Mouse (Mus musculus): ENCODE data around the gene Mog.

Gene Mog

DNA sequence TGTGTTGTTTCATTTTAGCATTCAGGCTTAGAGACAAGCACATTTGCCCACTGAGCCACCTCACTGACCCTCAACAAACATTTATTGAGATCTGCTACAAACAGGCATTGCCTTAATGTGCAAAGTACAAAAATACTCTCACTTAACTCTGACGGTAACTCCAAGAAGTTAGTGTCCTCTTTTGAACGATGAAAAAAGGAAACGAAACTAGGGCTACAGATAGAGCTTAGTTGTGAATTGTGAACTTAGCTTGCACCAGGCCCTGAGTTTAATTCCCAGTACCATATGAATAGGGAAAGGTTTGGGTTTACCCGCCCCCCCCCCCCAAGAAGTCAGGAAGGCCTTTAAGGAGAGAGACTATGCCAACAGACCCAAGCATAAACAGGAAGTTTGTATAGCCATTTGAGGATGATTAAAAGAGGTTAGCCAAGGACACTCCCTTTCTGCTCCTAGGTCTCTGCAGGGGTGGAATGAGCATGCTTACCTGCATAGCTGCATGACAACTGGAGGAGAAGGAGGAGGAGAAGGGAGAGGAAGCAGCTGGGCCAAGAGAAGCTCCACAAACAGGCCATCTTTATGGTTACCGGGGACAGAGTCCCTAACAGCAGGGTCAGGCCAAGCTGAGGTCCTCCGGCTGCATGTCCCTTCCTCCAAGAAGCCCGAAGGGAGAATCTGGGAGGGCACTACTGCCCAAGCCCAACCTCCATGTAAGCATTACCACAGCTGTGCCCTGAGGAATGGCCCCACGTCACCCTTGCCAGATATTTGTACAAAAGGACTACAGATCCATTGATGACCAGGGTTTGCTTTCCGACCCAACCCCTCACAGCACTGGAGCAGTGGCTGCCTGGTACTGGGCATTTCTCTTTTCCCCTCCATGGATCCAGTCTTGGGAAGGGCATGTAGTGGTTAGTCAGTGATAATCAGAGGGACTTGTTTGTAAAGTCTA lies at the start of gene Mog:
Gene Mog (minus strand): TSS at position 771 of the 949 bp plus-strand sequence.
- no peak for DNase-seq (ENCODE audit: low read depth)

DNA sequence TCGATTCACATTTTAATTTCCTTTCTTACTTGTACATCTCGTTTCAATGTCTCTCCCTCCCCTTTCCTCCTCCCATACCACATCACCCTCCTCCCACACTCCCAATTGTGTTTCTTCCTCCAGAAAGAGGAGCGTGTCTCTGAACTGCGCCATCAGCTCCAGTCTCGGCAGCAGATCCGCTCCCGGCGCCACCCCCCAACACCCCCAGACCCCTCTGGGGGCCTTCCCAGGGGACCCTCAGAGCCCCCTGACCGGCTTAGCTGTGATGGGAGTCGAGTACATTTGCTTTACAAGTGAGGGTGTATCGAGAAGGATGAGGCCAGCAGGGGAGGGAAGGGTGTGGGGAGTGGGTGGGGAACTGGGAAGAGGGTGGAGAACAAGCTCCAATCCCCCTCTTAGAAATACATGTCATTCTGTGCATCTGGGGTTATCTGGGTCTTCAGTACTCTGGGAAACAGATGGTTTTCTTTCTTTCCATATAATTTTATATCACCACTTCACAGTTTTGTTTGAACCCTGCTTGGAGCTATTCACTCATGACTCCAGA lies 49.6 kb upstream of the Mog start:
- DNase-seq (ENCODE audit: low read depth): no peak

DNA sequence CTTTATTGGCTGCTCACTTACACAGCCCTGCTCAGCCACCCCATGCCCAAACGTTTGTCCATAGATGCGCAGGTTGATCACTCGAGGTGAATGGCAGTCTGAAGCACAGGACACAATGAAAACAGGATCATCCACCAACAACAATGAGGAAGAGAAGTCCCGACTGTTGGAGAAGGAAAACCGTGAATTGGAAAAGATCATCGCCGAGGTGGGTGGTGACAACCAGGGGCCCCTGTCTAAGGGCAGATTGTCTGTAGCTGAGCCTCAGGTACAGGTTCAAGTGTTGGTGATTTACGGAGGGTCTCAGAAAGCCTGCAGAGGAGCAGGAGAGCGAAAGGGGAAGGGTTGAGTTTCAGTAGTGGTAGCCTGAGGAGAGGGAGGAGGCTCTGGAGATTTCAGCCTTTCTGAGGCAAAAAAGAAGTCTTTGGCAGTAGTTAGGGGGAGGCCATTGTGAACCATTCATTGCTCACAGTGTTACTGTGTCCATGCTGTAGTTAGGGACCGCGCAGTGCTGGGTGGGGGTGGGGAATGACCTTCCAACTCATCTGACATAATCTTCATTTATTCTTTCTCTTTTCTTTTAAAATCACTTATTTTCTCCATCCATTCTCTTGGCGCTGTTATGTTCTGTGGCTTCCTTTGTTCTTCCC lies 49.0 kb upstream of the Mog start:
- DNase-seq (ENCODE audit: low read depth): no peak

DNA sequence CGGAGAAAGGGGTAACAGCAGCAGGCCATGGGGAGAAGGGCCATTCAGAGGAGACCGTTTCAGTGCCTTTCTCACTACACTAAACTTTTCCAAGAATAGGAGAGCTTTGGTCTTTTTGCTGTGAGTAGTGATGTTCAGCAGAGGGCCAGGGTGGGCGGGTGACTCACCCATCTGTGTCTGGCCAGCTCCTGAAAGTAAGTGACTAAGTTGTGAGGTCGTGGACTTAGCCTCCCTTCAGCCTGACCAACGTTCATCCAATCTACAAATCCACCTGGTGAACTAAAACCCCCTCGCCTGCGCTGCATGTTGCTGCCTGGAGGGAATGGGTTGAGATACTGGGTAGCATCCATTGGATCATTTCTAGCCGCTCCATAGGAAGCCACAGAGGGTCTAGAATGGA lies 46.9 kb upstream of the Mog start:
- no peak for DNase-seq (ENCODE audit: low read depth)

DNA sequence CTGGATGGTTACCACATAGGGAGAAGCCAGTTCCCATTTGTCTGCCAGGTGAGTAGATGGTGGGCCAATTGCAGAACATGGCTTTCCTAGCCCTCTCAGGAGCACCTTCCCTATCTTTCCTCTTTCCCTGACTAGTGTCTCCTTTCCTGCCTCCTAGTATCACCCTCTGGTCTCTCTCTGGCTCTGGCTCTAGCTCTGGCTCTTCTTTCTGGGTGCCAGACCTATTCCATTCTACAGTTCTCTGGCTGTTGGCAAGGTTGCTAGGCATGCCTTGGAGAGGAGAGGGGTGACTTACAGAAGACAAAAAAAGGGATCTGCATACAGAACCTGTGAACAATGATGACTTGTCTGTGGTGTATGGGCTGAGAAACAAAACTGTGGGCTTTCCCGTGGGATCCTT lies 44.7 kb upstream of the Mog start:
- no peak for DNase-seq (ENCODE audit: low read depth)

DNA sequence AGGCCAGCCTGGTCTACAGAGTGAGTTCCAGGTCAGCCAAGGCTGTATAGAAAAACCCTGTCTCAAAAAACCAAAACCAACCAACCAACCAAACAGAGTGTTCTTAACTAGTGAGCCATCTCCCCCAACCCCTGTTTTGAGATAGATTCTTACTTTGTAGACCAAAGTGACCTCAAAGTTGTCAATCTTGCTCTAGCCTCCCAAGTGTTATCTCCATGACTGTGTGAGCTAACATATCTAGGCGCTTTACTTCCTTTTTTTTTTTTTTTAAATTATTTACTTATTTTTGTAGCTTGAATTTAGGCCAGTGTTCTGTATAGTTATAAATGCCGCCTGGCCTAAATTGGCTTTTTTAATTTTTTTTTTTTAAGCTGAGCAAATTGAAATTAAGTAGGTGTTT lies 42.8 kb upstream of the Mog start:
- no peak for DNase-seq (ENCODE audit: low read depth)

DNA sequence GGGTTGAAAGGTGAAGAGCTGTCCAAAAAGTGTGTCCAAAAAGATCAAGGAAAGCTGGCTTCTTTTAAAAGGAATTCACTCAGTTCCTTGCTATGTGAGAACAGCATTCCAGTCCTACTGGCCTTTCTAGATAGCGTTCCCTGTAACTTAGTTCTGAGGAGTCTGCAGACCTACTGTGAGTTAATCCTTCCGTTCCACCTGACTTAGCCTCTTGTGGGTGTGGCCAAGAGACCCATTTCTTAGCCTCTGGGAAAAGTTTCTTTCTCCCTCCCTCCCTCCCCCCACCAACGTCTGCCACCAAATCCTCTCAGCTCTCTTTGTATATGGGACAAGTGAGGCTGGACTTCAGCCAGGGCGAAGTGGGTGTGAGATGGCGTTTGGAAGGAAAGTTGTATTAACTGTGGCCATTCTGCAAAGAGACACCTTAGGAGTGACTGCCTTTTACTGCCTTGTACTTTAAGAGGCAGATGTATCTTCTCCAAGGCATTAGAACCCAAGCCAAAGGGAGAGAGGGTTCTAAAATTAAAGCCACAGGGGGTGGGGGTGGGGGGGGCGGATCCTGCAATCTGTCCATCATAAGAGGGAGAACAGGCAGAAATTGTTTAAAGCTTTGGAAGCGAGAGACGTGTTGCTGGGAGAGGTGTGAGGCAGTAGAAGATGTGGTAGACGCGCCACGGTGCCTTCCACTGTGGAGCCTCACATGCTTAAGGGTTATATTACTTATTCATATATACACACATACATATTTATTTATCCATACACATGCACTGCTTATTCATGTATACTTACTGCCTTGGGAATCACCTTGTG lies 40.7 kb upstream of the Mog start:
- no peak for DNase-seq (ENCODE audit: low read depth)

DNA sequence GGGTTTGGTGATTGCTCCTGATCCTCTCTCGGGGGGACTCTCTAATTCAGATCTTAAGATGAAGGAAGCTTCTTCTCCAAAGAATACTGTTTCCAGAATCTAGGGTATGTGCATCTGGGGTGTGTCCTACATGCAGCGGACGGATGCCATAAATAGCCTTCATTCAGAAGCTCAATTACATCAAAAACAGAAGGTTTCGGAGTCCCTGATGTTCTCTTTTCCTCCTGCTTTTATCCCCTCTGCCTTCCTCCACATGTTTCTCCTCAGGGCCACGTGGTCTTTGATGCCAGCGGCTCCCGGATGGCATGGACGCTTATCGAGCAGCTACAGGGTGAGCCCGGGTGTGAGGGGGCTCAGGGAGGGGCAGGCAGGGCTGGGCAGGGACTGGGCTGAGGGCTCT lies 39.9 kb upstream of the Mog start:
- no peak for DNase-seq (ENCODE audit: low read depth)

DNA sequence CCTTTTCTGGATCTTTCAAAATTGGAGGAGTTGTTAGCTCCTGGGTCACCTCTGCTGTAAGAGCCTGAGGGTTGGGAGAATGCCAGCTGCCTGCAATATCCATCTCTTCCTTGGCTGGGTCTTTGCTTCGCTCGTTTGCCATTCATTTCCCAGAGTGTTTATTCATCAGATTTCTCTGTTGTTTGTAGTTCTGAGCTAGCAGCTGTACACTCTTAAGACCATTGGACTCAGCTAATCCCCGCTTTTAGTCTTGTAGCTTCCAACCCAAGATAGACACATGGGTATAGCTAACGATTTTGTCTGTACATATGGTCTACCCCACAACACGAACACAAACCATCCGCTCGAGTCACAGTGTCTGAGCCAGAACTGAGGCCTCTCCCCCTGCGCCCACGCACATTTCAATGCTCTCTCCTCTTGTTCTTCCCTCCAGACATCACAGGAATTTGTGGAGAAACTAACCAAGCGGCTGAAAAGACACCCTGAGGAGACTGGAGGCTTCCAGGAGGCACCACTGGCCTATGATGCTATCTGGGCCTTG lies 39.0 kb upstream of the Mog start:
- DNase-seq (ENCODE audit: low read depth): no peak

DNA sequence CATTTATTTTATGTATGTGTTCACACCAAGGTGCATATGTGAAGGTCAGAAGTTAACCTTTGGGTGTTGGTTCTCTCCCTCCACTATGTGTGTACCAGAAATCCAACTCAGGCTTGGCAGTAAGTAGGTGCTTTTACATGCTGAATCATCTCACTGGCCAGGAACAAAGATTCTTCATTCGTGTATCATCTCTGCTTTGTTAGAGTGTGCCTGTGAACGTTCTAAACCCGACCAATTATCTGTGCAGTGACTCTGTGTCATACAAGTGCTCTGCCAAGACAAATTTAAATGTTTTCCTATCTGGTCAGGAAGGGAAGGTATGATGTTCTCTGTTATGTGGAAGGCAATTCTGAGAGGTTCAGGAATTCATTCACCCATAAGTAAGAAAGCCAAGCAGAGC lies 38.2 kb upstream of the Mog start:
- no peak for DNase-seq (ENCODE audit: low read depth)

DNA sequence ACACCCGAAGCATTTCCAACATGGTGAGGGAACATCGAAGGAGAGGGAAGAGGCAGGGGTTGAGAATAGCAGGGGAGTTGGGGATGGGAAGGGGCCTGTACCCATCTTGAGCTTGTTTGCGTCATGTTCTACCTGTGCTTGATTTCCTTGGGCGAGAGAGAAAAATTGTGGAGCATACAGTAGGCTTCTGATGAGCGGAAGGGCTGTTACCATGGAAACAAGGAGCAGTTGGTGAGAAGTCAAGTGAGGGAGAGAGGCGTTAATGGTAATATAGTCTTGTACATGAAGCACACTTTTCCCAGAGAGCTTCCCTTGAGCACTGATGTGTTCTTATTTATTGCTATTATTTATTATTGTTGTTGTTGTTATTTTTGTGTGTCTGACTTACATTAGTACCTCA lies 33.8 kb upstream of the Mog start:
- DNase-seq (ENCODE audit: low read depth): no peak

DNA sequence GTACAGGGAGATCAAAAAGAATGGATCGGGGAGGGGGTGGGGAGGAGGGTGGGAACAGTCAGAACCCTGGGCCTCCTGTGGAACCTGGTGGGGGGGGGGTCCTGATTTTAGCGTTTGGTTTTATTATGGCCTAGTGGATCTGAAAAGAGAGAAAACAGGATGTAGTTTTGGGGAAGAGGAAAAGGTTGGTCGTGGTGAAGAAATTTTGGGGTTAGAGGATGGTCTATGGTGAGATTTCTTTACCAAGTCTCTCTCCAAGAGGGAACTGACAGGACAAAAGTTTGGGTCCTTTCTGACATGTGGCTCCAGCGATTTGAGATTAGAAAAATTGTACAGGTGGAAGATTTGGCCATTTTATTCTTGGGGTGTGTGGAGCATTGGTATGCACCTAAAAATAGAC lies 28.5 kb upstream of the Mog start:
- no peak for DNase-seq (ENCODE audit: low read depth)

DNA sequence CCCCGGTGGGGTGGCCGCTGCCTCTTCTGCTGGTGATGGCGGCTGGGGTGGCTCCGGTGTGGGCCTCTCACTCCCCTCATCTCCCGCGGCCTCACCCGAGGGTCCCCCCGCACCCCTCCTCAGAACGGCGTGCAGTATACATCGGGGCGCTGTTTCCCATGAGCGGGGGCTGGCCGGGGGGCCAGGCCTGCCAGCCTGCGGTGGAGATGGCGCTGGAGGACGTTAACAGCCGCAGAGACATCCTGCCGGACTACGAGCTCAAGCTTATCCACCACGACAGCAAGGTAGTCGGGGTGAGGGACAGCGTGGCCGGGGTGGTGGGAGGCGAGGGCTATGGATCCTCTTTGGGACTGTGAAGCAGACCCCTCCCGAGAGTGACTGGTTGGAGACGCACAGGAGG lies 27.7 kb upstream of the Mog start:
- no peak for DNase-seq (ENCODE audit: low read depth)

DNA sequence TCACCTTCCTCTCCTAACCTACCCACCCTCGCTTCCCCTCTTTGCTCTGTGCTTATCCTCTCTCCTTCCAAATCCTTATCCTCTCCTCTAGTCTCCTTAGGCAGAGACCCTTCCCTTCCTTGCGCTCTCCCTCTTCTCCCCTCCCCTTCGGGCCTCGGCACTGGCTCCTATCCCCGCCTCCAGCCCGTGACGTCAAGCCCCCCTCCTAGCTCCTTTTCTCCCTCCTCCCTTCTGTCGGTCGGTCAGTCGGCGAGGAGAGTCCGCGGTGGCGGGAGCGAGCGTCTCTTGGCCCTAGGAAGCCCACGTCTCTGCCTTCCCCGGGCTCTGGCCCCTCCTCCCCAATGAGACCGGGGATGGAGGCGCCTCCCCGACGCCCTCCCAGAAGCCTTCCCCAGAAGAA lies 27.2 kb upstream of the Mog start:
- DNase-seq (ENCODE audit: low read depth): no peak

DNA sequence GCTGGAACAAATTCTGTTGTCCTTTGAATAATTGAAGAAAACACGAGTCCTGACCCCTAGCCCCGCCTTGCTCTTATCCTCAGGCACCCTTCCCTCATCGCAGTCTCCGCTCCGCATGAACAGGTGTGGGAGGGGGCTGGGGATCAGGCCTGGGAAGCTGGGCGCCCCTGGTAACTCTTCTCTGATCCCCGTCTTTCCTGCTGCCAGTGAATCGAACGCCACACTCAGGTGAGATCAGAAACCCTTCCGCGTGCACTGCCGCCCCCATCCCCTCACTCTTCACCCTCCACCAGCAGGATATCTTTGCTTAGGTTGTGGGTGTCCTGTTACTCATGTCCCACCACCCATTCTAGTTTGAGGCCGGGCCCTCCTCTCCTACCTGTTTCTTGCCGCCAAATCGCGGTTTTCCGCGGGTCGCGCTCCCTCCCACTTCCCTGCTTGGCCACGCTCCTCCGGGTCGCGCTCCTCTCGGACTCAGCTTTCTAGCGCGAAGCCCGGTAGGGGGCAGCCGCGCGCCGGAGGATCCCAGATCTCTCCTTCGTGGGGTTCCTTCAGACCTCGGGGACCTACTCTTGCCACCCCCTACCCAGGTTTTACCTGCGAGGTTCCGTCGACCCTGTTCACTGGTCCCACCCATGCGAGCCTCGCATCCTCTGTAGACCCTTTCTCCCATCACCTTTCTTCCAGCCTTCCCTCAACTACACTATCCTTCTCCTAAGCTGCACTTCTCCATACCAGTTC lies 26.5 kb upstream of the Mog start:
- DNase-seq (ENCODE audit: low read depth): no peak

DNA sequence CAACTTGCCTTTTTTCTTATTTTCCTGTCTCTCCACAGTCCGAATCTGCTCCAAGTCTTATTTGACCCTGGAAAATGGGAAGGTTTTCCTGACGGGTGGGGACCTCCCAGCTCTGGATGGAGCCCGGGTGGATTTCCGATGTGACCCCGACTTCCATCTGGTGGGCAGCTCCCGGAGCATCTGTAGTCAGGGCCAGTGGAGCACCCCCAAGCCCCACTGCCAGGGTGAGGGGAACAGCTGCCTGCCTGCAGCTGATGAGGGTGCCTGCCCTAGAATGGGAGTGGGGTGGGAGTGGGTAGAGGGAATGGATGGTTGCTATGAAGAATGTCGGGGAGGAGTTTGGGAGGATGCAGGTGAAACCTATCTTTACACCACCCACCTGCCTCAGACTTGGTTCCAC lies 25.2 kb upstream of the Mog start:
- DNase-seq (ENCODE audit: low read depth): no peak

DNA sequence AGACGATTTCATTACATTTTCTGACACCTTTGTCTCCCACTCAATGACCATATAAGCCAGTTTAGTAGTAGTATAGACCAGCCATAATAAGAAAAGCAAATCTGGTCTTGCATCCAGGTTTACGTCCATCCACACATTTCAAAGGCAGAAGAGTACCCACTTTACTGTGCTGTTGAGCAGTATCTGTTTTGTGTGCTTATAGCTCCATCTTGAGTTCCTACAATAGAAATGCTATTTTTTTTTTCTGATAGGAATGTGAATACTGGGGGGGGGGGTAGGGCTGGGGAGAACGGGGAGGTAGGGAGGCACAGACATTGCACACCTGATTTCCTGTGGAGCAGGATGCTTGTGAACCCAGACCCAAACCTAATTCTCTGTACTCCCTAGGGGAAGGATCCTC lies 24.8 kb upstream of the Mog start:
- no peak for DNase-seq (ENCODE audit: low read depth)

DNA sequence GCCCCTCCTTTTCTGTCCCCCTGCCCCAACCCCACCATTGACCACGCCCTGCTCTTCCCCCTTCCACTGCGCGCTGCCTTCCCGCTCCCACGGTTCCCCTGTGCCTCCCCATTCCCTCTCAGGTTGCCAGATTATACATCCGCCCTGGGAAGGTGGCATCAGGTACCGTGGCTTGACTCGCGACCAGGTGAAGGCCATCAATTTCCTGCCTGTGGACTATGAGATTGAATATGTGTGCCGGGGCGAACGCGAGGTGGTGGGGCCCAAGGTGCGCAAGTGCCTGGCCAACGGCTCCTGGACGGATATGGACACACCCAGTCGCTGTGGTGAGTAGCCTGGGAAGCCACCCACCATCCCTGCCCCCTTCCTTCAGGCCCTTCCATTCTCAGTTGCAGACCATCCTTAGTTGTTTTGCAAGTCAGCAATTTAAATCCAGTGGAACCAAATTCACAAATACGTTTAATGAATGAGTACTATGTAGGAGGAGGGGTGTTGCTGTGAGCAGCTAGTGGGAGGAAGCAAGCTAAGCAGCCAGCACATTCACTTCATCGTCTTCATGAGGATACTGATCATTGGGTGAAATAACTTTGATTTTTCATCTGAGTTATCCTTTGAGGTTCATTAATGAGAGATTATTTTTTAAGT lies 24.3 kb upstream of the Mog start:
- no peak for DNase-seq (ENCODE audit: low read depth)

DNA sequence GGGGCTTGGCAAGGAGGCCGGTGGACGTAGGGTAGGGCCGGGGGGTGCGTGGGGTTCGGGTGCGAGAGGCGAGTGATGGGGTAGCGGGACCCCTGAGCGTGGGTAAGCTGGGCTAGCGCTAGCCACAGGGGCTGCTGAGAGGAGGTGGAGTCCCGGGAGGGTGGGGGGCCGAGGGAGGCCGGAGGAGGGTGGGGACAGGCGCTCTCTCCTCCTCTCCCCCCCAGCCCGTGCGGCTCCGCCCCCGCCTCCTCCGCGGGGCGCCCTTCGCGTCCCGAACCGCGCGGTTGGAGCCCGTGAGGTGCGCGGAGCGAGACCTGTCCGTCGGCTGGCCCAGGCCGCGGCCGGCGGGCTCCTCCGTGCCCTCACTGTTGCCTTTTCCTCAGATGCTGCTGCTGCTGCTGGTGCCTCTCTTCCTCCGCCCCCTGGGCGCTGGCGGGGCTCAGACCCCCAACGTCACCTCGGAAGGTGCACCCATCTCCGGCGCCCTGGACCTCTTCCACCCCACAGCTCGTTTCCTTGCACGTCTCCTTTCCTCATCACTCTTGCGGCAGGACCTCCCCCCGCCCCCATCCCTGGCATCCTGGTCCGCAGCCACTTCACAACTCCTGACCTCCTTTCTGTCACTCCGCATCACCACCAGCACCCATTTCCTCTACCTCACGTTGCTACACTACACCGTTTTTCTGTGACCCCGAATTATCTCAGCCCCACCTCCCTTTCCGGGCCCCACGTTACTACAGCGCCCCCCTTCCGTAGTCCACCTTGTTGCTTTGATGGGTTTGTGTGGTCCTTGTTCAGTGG lies 23.3 kb upstream of the Mog start:
- DNase-seq (ENCODE audit: low read depth): no peak
